Mouse (Mus musculus): ENCODE measurements around the gene Exoc4. TPM values are rescaled to one million over a fixed set of nuclear protein-coding genes. Genes with fewer than 3 reads are reported as not detected.

Gene Exoc4
- polyA plus RNA-seq, 2 experiments, result 16.8 to 24.2 TPM

DNA sequence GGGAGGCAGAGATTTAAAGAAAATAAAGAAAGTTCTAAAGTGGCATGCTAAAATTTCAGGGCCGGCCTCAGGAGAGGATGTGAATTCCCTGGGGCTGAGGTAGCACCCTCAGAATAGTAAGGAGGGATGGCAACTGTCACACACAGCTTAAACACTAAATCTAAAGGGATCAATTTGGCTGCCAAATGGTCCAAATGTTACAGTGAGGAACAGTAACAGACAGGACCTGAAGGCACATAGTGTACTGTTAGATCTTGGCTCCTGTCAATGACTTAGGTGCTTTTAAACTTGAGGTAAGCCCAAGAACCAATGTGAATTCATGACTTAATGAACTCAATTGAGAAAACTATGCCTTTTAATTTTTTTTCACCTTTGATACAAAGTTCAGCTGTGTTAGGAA, 622.4 kb downstream of the Exoc4 start:
- ATAC-seq (ENCODE audit: low FRiP score, low read depth), result no peak
- no peak for DNase-seq (ENCODE audit: low spot score)
- no peak for TF ChIP-seq POLR2A (IDR thresholded peaks at IDR 0.05; ENCODE audit: borderline replicate concordance, extremely low read depth, insufficient read depth, insufficient read length)
- Histone ChIP-seq H3K4me2 (replicated peaks; ENCODE audit: low read depth, low read length, severe bottlenecking) (no peak overlapping the region), H3K36me3 (ENCODE audit: control insufficient read depth, insufficient read depth, low read length) (no peaks in the 10 kb centered on the region), H3K4me1 (ENCODE audit: control insufficient read depth, insufficient read depth, low read length) (no peaks in the 10 kb centered on the region), H3K27me3 (ENCODE audit: control insufficient read depth, insufficient read depth, low read length) (no peaks in the 10 kb centered on the region), H3K27ac (replicated peaks; ENCODE audit: low read depth, low read length) (no peak overlapping the region), H3K9me3 (ENCODE audit: control insufficient read depth, low read length) (no peaks in the 10 kb centered on the region), H3K4me3 (replicated peaks; ENCODE audit: low read length) (no peak overlapping the region), H3K9ac (ENCODE audit: low read depth, low read length, severe bottlenecking) (no peak overlapping the region)
- 32% methylated on average over 1 of the region's 1 CpGs for WGBS

DNA sequence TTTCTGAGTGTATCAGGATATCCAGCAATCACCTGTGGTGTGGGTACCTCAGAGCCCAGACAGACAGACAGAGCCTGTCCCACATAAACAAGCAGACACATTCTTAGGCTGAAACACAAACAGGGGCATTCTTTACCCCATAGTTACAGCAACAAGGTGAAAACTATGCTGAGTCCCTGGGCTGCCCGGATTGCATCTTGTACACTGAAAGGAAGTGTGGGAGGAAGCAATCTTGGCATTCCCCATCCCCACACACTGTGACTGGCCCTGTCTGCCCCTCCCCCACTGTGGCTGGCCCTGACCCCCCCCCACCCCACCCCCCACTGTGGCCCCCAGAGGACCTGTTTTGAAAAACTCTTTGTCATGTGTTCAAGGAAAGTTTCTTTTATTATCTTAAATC, 623.3 kb downstream of the Exoc4 start:
- H3K4me2 ChIP-seq (replicated peaks; ENCODE audit: low read depth, low read length, severe bottlenecking), result no peak overlapping the region
- no peak for ATAC-seq (ENCODE audit: low FRiP score, low read depth)
- no peaks in the 10 kb centered on the region for H3K27me3 ChIP-seq (ENCODE audit: control insufficient read depth, insufficient read depth, low read length)
- no peak for DNase-seq (ENCODE audit: low spot score)
- no peaks in the 10 kb centered on the region for H3K9me3 ChIP-seq (ENCODE audit: control insufficient read depth, low read length)
- WGBS, result 60% methylated on average over 1 of the region's 1 CpGs
- TF ChIP-seq POLR2A (IDR thresholded peaks at IDR 0.05; ENCODE audit: borderline replicate concordance, extremely low read depth, insufficient read depth, insufficient read length), result no peak
- H3K36me3 ChIP-seq (ENCODE audit: control insufficient read depth, insufficient read depth, low read length), result no peaks in the 10 kb centered on the region
- H3K9ac ChIP-seq (ENCODE audit: low read depth, low read length, severe bottlenecking), result no peak overlapping the region
- no peaks in the 10 kb centered on the region for H3K4me1 ChIP-seq (ENCODE audit: control insufficient read depth, insufficient read depth, low read length)
- H3K27ac ChIP-seq (replicated peaks; ENCODE audit: low read depth, low read length), result no peak overlapping the region
- H3K4me3 ChIP-seq (replicated peaks; ENCODE audit: low read length), result no peak overlapping the region

DNA sequence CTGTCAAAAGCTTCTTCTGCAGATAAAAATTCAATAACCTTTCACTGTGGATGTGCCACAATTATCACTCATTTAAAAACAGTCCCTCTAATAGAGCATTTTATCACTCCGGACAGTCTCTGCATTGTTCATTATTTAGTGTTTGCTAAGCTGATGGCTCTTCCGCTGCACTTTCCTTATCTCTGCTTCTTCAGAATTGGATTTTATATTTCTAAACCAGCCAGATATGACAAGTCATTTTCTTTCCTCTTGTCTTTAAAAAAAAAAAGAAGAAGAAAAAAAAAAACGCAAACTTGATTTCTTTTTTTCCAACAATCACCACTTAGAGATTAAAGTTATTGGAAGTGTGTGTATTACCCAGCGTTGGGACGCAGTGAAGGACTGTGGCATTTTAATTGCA, 624.1 kb downstream of the Exoc4 start:
- no peak for TF ChIP-seq POLR2A (IDR thresholded peaks at IDR 0.05; ENCODE audit: borderline replicate concordance, extremely low read depth, insufficient read depth, insufficient read length)
- no peak for ATAC-seq (ENCODE audit: low FRiP score, low read depth)
- 67% methylated on average over 5 of the region's 5 CpGs for WGBS

DNA sequence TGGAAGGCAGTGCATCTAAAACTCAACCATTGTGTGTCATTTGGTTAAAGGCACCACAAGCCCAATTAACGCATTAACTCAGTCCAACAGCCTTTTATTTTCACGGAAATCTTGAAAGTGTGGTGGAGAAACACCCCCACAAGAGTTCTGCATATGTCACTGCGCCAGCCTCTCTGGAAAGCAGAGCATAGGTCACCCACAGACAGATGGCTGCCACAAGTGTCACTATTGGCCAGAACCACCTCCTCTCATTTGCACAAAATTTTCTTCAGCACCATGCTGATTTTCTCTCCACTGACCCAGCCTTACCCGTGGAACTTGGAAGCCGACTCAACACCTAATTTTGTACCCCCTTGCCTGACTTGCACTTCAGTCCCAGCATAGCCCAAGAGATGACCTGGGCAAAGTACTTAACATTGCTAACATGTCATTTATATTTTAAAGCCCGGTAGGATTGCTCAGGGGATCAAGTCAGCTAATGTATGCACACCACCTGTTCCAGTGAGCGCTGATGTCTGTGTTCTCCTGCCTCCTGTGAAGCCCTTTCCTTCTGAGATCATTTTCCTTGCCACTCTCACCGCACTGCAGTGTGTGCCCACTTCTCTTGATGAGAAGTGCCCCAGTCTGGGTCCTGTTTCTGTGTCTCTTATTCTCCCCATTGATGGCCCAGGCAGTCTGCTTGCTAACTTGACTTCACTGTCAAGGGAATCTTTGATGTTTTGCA, 625.6 kb downstream of the Exoc4 start:
- no peaks in the 10 kb centered on the region for H3K36me3 ChIP-seq (ENCODE audit: control insufficient read depth, insufficient read depth, low read length)
- WGBS, result 71% methylated on average over 8 of the region's 8 CpGs
- no peak overlapping the region for H3K27ac ChIP-seq (replicated peaks; ENCODE audit: low read depth, low read length)
- H3K4me2 ChIP-seq (replicated peaks; ENCODE audit: low read depth, low read length, severe bottlenecking), result no peak overlapping the region
- no peak for TF ChIP-seq POLR2A (IDR thresholded peaks at IDR 0.05; ENCODE audit: borderline replicate concordance, extremely low read depth, insufficient read depth, insufficient read length)
- no peaks in the 10 kb centered on the region for H3K9me3 ChIP-seq (ENCODE audit: control insufficient read depth, low read length)
- no peak overlapping the region for H3K9ac ChIP-seq (ENCODE audit: low read depth, low read length, severe bottlenecking)
- no peak for DNase-seq (ENCODE audit: low spot score)
- H3K27me3 ChIP-seq (ENCODE audit: control insufficient read depth, insufficient read depth, low read length), result no peaks in the 10 kb centered on the region
- no peaks in the 10 kb centered on the region for H3K4me1 ChIP-seq (ENCODE audit: control insufficient read depth, insufficient read depth, low read length)
- H3K4me3 ChIP-seq (replicated peaks; ENCODE audit: low read length), result no peak overlapping the region
- ATAC-seq (ENCODE audit: low FRiP score, low read depth), result peak; percentile 37; the same call in 1 of the 2 replicates

More for the DNA sequence above, 624.1 kb downstream of the Exoc4 start:
- Histone ChIP-seq H3K27ac (replicated peaks; ENCODE audit: low read depth, low read length) (no peak overlapping the region), H3K4me2 (replicated peaks; ENCODE audit: low read depth, low read length, severe bottlenecking) (no peak overlapping the region), H3K36me3 (ENCODE audit: control insufficient read depth, insufficient read depth, low read length) (no peaks in the 10 kb centered on the region), H3K4me3 (replicated peaks; ENCODE audit: low read length) (no peak overlapping the region), H3K4me1 (ENCODE audit: control insufficient read depth, insufficient read depth, low read length) (no peaks in the 10 kb centered on the region), H3K27me3 (ENCODE audit: control insufficient read depth, insufficient read depth, low read length) (no peaks in the 10 kb centered on the region), H3K9ac (ENCODE audit: low read depth, low read length, severe bottlenecking) (no peak overlapping the region), H3K9me3 (ENCODE audit: control insufficient read depth, low read length) (no peaks in the 10 kb centered on the region)
- DNase-seq (ENCODE audit: low spot score), result no peak

DNA sequence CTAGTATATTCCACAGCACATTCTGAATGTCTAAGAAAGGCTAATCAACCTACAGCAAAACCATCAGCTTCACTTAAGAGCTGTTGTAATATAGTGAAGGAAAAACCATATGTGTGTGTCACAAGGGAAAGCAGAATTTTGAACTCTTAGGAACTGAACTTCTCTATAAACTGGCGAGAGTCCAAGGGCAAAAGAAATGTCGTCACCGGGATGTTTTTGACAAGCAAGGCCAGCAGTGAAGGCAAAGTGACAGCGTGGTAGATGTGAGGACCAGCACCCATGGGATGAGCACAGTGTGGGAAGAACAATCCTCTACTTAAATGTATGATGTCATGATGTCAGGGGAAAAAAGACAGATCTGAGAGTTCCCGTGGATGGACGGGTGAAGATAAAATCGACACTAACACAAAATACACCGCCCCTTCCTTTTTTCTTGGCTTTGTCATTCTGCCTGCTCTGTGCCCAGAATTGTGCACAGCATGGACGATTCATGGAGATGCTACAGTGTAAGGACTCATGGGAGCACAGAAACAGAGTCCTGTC, 635.3 kb downstream of the Exoc4 start:
- Histone ChIP-seq H3K27me3 (ENCODE audit: control insufficient read depth, insufficient read depth, low read length) (no peaks in the 10 kb centered on the region), H3K9ac (ENCODE audit: low read depth, low read length, severe bottlenecking) (no peak overlapping the region), H3K36me3 (ENCODE audit: control insufficient read depth, insufficient read depth, low read length) (no peaks in the 10 kb centered on the region), H3K4me3 (replicated peaks; ENCODE audit: low read length) (no peak overlapping the region), H3K4me2 (replicated peaks; ENCODE audit: low read depth, low read length, severe bottlenecking) (no peak overlapping the region), H3K9me3 (ENCODE audit: control insufficient read depth, low read length) (no peaks in the 10 kb centered on the region), H3K27ac (replicated peaks; ENCODE audit: low read depth, low read length) (no peak overlapping the region), H3K4me1 (ENCODE audit: control insufficient read depth, insufficient read depth, low read length) (peaks cover 4% of the 10 kb centered on the region; the same call in 1 of the 2 replicates)
- ATAC-seq (ENCODE audit: low FRiP score, low read depth), result no peak
- TF ChIP-seq POLR2A (IDR thresholded peaks at IDR 0.05; ENCODE audit: borderline replicate concordance, extremely low read depth, insufficient read depth, insufficient read length), result no peak
- 80% methylated on average over 9 of the region's 9 CpGs for WGBS
- no peak for DNase-seq (ENCODE audit: low spot score)

All from limb, embryonic 14.5 days (tissue).